Mouse (Mus musculus) left cerebral cortex, adult 9 months (tissue): Measurements from ENCODE around the gene Socs4.
"Not testable (repeated sequence)": the region's sequence is repeated elsewhere in the genome, so short reads cannot be mapped to it uniquely, and the experiment has no call there.

Experiments
- DNase-seq, 2 experiments: peaks; one replicate each; pipeline ENCODE4 v3.0.0; 2022; ENCODE audit warnings: low spot score in 2 of 2

The Socs4 gene

DNA sequence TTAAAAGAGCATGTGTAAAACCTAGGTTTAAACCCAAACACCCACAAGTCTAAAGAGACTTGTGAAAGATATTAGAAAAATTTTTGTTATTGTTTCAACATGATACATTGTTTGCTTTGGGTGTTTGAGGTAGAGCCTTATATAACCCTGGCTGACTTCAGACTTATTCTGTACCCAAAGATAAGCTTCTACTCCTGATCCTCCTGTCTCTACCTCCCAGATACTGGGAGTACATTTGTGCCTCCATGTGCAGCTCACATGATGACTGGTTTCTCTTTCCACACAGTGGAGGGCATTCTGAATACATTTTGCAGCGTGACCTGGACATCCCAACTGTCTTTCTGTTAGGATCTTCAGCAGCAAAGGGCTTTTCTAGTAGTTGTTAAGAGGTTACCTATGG is 9.5 kb downstream of the Socs4 start:
- no peak for DNase-seq

DNA sequence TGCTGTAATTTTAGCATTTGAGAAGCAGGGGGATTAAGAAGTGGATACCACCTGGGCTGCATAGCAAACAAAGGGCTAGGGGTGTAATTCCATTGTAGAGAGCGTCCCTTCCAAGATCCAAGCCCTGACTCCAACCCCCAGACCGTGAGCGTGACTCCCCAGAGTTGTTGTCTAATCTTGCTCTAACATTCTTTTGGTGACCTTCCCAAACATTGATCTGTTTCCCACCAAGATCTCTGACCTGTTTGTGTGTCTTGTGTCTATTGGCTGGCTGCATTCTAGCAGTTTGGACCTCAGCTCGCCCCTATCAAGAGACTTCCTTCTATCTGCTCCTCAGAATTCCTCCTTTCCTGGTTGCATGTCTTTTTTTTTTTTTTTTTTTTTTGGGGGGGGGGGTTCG is 10.3 kb downstream of the Socs4 start:
- no peak for DNase-seq

DNA sequence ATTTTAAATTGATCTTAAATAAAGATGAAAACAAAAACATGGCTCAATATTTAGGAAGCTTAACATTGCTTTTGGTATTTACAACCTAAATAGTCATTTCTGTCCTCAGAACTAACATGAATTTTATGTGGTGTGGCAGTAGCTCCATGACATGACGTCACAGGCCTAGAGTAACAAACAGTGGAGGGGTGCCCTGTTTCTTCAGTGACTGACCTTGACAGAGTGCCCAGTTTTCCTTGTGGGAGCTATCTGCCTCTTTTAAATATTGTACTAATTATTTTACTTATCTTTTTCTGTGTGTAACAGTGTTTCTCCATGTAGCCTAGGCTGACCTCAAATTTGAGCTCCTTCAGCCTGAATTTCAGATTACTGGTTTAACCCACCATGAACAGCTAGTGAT is 15.0 kb downstream of the Socs4 start:
- no peak for DNase-seq

DNA sequence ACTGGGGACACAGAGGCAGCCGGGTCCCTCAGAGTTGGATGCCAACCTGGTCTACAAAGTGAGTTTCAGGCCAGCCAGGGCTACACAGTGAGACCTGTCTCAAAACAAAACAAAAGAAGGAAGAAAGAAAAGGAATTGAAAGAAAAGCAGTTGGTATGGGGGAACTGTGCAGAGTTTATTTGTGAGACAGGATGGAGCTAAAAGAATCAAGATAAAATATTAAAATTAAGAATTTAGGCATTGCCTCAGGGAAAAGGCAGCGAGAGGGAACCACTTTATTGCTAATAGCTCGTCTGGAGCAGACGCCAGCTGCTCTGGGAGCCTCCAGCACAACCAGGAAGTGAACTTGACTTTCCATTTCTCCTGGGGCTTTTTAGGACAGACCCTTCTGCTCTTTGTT is 17.4 kb downstream of the Socs4 start:
- no peak for DNase-seq

DNA sequence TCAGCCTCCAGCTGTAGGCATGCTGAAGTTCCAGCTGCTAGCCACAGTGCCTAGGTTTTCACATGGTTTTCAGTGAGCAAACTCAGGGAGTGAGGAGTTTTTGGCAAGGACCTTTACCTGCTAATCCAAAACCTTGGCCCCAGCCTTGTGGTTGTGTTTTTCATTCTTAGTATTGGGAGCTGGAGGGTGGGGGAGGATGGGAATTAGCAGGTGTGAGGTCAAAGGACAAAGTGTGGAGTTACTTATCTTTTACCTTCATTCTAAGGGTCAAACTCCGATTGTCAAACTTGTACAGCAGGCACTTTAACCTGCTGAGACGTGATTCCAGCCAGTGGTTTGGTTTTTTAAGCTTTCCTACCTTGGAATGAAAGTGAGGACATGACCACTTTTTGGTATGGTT is 19.5 kb downstream of the Socs4 start:
- no peak for DNase-seq

DNA sequence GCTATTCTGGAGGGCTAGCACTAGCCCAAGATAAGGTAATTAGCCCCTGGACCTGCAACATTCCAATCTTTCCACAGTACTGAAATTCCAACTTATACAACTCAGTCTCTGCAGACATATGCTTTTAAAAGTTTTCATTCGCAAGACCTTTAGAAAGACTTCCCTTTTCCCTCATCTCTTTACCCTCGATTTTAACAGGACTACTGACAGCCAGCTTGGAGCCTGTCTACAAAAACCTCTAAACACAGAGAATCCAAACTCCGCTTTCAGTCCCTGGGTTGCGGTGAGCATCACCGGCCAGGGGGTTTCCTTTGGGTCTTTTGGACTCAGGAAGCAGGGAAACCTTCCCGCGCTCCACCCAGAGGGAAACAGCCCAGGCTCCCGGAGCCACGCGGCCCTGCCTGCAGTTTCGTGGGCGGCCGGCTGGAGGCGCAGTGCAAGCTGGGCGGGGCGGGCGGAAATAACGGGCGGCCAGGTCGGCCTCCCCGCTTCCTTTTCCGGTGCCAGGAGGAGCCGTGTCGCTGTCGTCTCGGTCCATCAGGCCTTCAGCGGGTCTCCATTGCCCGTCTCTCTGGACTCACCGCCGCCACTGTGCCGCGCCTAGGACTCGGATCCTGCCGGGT is 21.2 kb downstream of the Socs4 start, which contains the start of gene Mapk1ip1l:
TSS of gene Mapk1ip1l (plus strand) at position 482 of the 623 bp plus-strand sequence.
- peak; percentile 51 to 91 for DNase-seq

DNA sequence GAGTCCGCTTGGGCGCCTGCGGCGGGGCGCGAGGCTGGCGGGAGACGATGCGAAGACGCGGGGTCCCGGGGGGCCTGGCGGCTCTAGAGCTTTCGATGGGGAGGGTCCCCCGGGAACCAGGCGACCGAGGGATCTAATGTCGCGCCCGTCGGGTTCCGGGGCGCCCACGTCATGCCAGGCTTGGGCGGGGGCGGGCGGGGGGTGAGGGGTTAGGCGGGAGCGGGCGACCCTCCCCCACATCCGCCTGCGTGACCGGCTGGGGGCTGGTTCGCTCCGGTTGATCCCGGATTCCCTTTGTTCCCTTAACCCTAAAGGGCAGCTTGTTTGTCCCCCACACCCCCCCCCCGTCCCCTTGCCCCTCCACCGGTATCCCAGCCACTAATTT is 21.7 kb downstream of the Socs4 start:
- DNase-seq: no peak

DNA sequence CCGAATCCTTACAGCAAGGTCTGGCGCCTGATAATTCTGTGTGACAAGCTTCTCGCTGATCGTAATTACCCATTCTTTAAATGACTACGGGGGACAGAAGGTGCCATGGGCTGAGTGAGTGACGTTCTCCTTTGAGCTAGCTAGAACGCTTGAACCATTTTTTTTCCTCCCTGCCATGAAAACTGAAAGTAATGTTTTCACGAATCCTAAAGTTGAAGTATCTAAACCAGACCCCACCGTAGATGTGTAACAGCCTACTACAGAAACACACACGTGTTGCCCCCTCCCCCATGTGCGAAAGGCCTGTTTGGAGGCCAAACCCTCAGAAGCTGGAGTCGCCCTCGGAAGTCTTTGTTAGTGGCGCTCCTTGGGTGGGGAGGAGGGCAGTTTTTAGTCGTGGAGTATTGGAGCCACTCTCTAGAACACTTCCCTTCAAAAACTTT is 22.1 kb downstream of the Socs4 start:
- no peak for DNase-seq

DNA sequence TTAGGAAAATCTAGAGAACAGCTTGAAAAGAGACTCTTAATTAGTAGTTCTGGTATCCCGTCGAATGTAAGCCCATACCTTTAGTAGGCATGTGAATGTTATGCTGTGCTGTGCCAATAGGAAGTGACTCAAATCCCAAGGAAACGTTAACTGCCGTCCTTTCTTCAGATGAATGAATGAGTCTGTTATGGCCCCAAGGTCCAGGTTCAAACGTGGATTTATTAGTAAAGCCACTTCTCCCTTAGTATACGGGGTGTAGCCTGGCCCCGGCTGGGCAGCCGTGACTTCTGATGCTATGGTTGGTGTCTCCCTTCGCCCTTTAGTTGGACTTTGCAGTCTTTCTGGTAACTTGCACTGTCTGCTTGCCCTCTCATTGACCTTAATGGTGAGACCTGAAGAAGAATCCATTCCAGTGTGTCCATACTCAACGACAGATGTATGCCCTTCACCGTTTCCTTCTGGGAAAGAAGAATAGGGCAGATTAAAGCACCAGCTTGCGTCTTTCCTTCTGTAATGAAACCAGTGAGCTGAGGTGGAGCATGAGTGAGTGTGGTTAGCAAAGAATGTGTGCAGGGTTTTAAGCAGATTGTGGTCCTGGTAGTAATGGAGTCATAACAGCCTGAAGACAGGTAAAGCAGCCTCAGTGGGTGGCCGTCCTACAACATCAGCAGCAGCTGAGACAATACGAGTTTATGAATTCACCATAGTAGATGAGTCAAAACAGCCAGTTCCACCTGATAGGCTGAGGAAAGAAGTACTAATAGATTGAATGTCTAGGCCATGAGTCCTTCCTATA is 26.4 kb downstream of the Socs4 start:
- no peak for DNase-seq

DNA sequence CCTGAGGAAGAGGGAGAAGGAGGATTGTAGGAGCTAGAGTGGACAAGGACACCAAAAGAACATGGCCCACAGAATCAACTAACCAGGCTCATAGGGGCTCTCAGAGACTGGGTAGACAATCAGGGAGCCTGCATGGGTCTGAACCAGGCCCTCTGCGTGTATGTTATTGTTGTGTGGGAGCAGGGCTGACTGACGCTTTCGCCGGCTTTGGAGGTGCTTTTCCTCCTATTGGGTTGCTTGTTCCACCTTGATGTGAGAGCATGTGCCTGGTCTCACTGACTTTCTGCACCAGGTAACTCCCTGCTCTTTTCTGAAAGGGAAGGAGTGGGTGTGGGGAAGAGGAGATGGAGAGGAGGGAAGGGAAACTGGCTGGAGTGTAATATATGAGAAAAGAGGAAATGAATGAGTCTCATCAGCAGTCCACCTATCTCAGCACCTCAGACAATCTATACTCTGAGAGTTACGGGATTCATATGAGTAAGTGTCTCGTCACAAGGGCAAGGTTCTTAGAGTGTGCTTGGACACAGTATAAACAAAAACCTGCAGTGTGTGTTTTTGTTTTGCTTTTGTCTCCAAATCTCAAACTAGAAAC is 28.2 kb downstream of the Socs4 start:
- no peak for DNase-seq

DNA sequence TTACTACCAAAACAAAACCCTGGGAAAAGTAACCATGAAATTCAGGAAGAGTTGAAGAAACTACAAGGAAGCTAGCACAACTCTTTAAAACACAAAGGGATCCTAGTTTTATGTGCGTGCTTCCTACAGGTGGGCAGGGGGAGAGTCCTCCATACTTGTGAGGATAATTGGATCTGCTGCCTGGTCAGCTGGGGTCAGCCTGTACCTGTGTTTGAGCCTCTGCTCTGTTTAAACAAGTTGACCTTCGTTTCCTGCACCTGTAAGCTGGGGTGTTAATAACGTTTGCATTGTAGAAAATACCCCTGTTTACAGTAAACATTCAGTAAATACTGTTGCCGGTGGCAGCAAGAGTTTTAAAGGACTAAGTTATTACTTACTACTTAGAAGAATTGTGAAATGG is 29.2 kb downstream of the Socs4 start:
- DNase-seq: no peak

DNA sequence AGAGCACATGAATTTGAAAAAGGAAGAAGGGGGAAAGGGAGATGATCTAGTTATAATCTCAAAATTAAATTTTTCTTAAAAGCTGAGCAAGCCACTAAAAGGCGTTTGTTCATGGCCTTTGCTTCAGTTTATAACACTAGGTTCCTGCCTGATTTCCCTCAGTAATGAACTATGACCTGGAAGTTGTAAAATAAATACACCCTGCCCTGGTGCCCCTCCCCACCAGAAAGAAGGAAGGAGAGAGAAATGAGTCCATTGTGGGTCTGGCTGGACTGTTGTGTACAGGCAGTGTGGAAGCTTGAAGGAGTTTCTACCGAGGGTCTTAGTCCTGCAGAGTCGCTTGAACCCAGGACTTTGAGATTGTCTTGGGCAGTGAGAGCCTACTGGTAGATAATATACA is 30.9 kb downstream of the Socs4 start:
- no peak for DNase-seq

DNA sequence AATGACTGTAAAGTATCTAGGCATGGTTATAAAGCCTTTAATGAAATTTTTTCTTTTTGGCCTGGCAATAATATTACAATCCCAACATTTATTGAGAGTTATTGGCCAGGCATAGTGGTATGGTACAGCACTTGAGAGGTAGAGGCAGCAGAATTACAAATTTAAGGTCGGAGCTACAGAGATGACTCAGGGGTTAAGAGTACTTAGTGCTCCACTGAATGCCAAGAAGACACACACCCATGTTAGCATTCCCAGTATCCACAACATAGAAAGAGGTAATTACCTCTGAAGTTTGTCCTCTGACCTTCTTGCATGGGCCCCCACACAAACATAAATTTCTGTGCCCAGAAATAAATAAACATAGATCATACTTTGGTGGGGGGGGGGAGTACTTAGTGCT is 32.3 kb downstream of the Socs4 start:
- no peak for DNase-seq

DNA sequence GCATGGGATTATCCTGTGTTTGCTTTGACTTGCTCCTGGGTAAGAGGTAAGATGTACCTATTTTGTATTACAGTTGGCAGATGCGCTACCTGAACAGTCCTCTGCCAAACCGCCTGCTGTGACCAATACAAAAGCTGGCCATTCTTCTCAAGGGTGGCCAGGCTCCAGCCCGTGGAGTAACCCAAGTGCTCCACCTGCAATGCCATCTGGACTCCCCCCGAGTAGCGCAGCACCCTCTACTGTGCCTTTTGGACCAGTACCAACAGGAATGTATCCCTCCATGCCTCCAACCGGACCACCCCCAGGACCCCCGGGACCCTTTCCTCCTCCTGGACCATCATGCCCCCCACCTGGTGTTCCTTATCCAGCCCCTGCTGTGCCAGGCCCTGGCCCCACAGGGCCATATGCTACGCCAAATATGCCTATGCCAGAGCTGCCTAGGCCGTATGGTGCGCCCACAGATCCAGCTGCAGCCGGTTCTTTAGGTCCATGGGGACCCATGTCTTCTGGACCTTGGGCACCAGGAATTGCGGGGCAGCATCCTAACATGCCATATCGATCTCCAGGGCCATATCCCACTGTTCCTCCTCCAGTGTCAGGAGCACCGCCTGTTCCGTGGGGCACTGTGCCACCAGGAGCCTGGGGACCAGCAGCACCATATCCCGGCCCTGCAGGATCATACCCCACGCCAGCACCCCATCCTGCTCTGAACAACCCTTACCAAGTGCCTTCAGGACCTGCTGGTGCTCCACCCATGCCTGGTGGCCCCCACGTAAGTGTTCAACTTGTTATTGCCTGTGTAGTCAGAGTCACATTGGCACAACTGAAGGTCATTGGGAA is 33.8 kb downstream of the Socs4 start:
- no peak for DNase-seq

DNA sequence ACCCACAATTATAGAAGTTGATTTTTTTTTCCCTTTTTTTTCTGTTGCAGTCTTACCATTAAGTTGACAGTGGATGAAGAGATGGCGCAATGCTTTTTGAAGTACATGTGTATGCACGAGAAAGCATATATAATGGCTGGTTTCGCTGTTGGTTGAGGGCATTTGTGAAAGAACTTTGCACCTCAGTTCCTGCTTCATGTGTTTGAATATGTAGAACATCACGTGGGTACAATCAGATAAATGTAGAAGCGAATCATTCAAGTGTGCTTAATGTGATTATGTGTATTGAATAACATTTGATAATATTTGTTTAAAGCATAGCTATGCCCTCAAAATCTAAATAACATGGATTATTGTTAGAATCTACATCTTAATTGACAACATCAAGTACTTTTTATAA is 42.6 kb downstream of the Socs4 start:
- DNase-seq: no peak

DNA sequence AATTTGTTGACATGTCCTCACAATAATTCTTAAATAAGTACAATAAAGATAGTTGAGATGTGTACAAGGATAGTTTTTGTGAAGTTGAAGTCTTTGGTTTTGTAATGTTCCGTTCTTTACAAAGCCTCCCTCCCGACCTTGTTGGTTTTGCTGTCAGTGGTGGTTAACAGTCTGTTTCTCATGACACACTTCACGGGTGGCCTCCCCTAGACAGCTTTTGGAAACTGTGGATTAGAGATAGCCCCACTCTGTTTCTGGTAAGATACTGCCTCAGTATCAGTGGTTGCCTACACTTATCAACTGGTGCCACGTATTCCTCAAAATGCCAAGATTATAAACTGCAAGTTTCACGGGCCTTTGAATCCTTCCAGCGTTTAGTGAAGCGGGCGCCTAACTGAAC is 44.9 kb downstream of the Socs4 start:
- not testable (repeated sequence) for DNase-seq

DNA sequence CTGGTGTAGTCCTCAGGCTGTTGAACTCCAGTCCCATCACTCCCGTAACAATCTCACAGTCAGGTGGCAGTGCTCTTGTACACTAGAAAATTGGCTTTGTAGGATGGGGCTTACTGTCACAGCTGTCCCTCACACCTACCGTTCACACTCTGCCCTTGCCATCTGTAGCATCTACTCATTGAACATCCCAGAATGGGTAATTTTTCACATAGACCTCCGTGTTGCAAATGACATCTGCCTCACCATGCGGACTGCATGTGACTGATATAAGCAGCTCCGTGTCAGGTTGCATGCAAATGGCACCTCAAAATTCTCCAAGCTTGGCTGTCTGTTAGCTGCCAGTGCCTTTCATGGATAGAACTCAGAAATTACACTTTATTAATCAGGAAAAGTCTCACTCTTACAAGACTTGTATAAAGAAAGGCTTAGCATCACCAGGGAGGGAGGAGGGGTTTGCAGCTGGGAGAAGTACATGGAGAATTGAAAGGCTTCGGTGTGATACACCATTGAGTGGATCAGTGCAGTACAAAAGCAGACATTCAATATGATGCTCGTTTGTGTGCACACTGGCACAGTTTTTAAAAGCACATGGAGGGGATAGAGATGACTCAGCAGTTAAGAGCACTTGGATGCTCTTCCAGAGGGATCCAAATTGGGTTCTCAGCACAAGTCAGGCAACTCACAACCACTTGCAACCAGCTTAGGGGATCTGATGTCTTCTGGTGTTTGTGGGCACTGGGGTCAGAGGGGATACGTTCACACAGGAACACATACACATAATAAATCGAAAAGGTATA is 49.4 kb downstream of the Socs4 start:
- no peak for DNase-seq

DNA sequence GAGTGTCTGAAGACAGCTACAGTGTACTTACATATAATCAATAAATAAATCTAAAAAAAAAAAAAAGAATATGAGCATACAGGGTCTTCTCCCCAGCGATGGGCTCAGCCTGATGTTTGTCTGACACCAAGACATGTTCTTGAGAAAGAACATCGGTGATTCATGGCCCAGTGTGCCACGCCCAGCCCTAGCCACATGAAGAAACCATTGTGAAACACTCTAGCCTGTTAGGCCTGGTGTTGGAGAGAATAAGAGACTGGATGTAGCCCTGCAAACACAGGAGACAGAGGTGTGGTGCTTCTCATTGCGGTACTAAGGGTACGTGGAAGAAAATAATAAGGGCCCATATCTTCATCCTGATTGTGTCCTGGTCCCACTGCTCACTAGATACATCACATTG is 50.6 kb downstream of the Socs4 start:
- no peak for DNase-seq

DNA sequence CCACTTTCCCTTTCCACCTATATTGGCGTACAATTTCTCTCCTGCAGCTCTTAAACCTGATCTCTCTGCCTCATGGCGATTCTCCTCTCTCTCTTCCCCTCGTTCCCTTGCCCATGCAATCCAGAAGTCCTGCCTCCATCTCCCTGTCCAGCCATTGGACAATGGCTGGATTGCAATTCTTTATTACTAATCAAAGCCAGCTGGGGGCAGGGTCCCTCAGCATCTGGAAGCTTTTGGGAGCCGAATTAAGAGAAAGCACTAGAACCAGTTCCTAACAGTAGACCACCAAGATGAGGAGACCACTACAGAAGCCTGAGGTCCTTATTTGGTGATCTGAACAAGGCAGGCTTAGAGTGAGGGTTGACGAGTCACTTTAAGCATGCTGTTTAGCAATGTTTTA is 55.2 kb downstream of the Socs4 start:
- no peak for DNase-seq

DNA sequence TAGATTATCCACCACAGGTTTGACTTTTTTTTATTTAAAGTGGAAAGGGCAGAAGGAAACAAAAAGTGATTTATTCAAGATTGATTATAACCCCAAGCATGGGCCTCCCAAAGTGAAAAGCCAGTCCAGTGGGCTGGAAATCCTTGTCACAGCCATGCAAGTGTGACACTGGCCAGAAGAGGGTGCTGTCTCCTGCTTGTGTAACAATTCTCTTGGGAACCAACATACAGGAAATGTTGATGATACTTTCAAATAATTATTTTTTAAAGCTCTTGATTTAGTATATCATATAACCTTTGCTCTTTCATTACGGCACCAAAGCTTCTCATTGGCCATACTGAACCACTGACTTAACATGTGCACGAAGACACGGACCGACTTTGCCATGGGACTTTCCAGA is 58.1 kb downstream of the Socs4 start:
- peak in 1 of 2 experiments; percentile 74 for DNase-seq

DNA sequence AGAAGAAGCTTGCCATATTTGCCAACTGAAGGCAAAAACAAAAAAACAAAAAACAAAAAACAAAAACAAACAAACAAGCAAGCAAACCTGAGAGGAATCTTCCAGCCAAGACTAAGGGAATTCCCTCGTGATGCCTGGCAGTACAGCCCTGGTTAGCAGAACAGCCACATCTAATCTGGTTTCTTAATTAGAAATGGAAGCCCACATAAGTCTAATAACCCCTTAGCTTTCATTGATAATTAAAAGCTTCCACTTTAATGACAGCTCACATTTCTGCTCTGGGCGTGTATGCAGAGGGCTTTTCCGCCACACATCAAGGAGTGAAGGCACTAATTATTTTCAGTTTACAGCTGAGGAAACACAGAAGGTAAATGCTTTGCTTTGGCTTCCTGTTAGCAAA is 58.6 kb downstream of the Socs4 start:
- DNase-seq: no peak
